Mouse (Mus musculus) myocyte (in vitro differentiated cells): ENCODE measurements at regions not wholly inside any gene's neighbourhood (a gene's known extent, or its start where the extent isn't known, plus 50 kb on each side); places are given as distances from the start of the nearest gene placed in this dataset.

Experiments
- H3K27me3 ChIP-seq: one replicate; pipeline ENCODE4 v1.6.1; 2011; ENCODE audit not compliant: control insufficient read depth, insufficient read depth, insufficient read length
- H3K36me3 ChIP-seq: one replicate; pipeline ENCODE4 v1.6.1; 2011; ENCODE audit not compliant: control insufficient read depth, insufficient read depth
- H3K4me2 ChIP-seq: one replicate; pipeline ENCODE4 v1.6.1; 2011; ENCODE audit warnings: low read depth, control low read depth
- H3K4me3 ChIP-seq: one replicate; pipeline ENCODE4 v1.5.1; 2011; ENCODE audit warnings: mild to moderate bottlenecking, control low read depth, moderate library complexity
- H3K79me2 ChIP-seq: one replicate; pipeline ENCODE4 v1.6.1; 2011; ENCODE audit not compliant: control insufficient read depth, insufficient read depth
- H3ac ChIP-seq: one replicate; pipeline ENCODE4 v1.6.1; 2011; ENCODE audit not compliant: control insufficient read depth, insufficient read length
- CEBPB ChIP-seq: IDR thresholded peaks from 2 replicates; pipeline ENCODE4 v1.6.1; 2011; ENCODE audit warnings: mild to moderate bottlenecking, moderate library complexity; ENCODE audit not compliant: poor library complexity, insufficient read depth, severe bottlenecking
- E2F4 ChIP-seq: IDR thresholded peaks from one replicate; pipeline ENCODE4 v1.6.1; 2011; ENCODE audit warnings: mild to moderate bottlenecking, control low read depth, moderate library complexity; ENCODE audit not compliant: insufficient read depth
- MAX ChIP-seq: IDR thresholded peaks from one replicate; pipeline ENCODE4 v1.6.1; 2011; ENCODE audit warnings: low read depth, mild to moderate bottlenecking, control low read depth
- MYOD1 ChIP-seq, 3 experiments: IDR thresholded peaks; one replicate each; pipeline ENCODE4 v1.6.1; 2011; ENCODE audit warnings: control low read depth in 2 of 3, low read depth in 2 of 3, mild to moderate bottlenecking in 2 of 3, moderate library complexity in 1 of 3; ENCODE audit not compliant: insufficient read length in 2 of 3, control insufficient read depth in 1 of 3
- MYOG ChIP-seq, 3 experiments: IDR thresholded peaks; one replicate each; pipeline ENCODE4 v1.6.1; 2011; ENCODE audit warnings: control low read depth in 2 of 3, low read depth in 2 of 3, mild to moderate bottlenecking in 2 of 3; ENCODE audit not compliant: insufficient read length in 2 of 3, control insufficient read depth in 1 of 3, insufficient read depth in 1 of 3
- POLR2A ChIP-seq: IDR thresholded peaks from one replicate; pipeline ENCODE4 v1.6.1; 2011; ENCODE audit warnings: low read depth, mild to moderate bottlenecking, control low read depth, moderate library complexity; ENCODE audit not compliant: insufficient read length
- POLR2AphosphoS2 ChIP-seq: IDR thresholded peaks from one replicate; pipeline ENCODE4 v1.6.1; 2011; ENCODE audit warnings: low read depth, control low read depth; ENCODE audit not compliant: insufficient read length
- REST ChIP-seq: IDR thresholded peaks from one replicate; pipeline ENCODE4 v1.6.1; 2011; ENCODE audit warnings: mild to moderate bottlenecking, control low read depth, moderate library complexity; ENCODE audit not compliant: insufficient read depth, insufficient read length
- SRF ChIP-seq: IDR thresholded peaks from one replicate; pipeline ENCODE4 v1.6.1; 2011; ENCODE audit warnings: low read depth; ENCODE audit not compliant: control insufficient read depth, insufficient read length
- TCF12 ChIP-seq: IDR thresholded peaks from one replicate; pipeline ENCODE4 v1.6.1; 2011; ENCODE audit warnings: mild to moderate bottlenecking, control low read depth; ENCODE audit not compliant: poor library complexity, insufficient read depth, severe bottlenecking
- TCF3 ChIP-seq: IDR thresholded peaks from one replicate; pipeline ENCODE4 v1.6.1; 2011; ENCODE audit warnings: low read depth, control low read depth; ENCODE audit not compliant: insufficient read length
- USF1 ChIP-seq: IDR thresholded peaks from one replicate; pipeline ENCODE4 v1.6.1; 2011; ENCODE audit warnings: low read depth, mild to moderate bottlenecking, control low read depth, moderate library complexity

DNA sequence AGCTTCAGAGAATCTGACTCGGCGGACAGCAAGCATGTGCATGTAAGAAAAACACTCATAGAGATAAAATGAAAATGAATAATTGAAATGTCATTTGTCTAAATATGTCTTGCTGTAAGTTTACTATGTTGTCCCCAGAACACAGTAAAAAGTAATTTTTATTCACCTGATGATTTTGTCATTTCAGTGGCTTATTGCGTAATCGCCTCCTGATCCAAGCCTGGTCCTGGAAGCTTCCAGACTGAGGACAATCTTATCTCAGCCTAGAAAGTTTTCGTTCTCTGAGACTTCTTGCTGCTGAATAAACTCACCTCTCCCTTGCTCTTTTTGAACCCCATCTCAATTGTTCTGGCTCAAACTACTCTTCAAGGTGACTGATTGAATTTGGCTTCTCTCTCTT, 1820.7 kb downstream of the Efna5 start:
- no peaks in the 10 kb centered on the region for H3K27me3 ChIP-seq
- no peaks in the 10 kb centered on the region for H3K79me2 ChIP-seq
- no peak overlapping the region for H3ac ChIP-seq
- no peaks in the 10 kb centered on the region for H3K36me3 ChIP-seq
- no peak overlapping the region for H3K4me3 ChIP-seq
- no peak for TF ChIP-seq MYOG (IDR thresholded peaks at IDR 0.05; ENCODE audit: control insufficient read depth in 1 of 3, insufficient read depth in 1 of 3, insufficient read length in 2 of 3, low read depth in 2 of 3)
- TF ChIP-seq USF1, result no peak
- no peak for TF ChIP-seq TCF3
- TF ChIP-seq POLR2A, result no peak
- no peak for TF ChIP-seq TCF12
- peak; percentile 66 for TF ChIP-seq CEBPB
- TF ChIP-seq POLR2AphosphoS2, result no peak
- no peak overlapping the region for H3K4me2 ChIP-seq

- no peaks in the 10 kb centered on the region for H3K36me3 ChIP-seq
- no peaks in the 10 kb centered on the region for H3K27me3 ChIP-seq
- H3K79me2 ChIP-seq, result no peaks in the 10 kb centered on the region
- H3K4me3 ChIP-seq, result no peak overlapping the region
- TF ChIP-seq TCF12 (no peak), MYOD1 (IDR thresholded peaks at IDR 0.05; ENCODE audit: control insufficient read depth in 1 of 3, insufficient read length in 2 of 3, low read depth in 2 of 3) (no peak), USF1 (no peak), MAX (no peak), E2F4 (no peak), POLR2AphosphoS2 (no peak), TCF3 (no peak), POLR2A (no peak), REST (no peak), SRF (no peak)
- H3K4me2 ChIP-seq, result no peak overlapping the region
- no peak overlapping the region for H3ac ChIP-seq
Observed at GRCm38 (mm10) chr17:61058471-61058870, 1822.6 kb downstream of the Efna5 start.

- Histone ChIP-seq H3K4me3 (no peak overlapping the region), H3K79me2 (no peaks in the 10 kb centered on the region), H3K27me3 (no peaks in the 10 kb centered on the region), H3ac (no peak overlapping the region), H3K36me3 (no peaks in the 10 kb centered on the region), H3K4me2 (no peak overlapping the region)
- TF ChIP-seq SRF (no peak), TCF3 (no peak), MAX (no peak), TCF12 (no peak), REST (no peak), POLR2A (no peak), E2F4 (no peak), CEBPB (no peak), MYOD1 (IDR thresholded peaks at IDR 0.05; ENCODE audit: control insufficient read depth in 1 of 3, insufficient read length in 2 of 3, low read depth in 2 of 3) (no peak), MYOG (IDR thresholded peaks at IDR 0.05; ENCODE audit: control insufficient read depth in 1 of 3, insufficient read depth in 1 of 3, insufficient read length in 2 of 3, low read depth in 2 of 3) (no peak), USF1 (no peak), POLR2AphosphoS2 (no peak)
Observed at GRCm38 (mm10) chr17:61033544-61034251, 1847.4 kb downstream of the Efna5 start.

GRCm38 (mm10) chr17:61018647-61019046, 1862.5 kb downstream of the Efna5 start:
- H3K4me2 ChIP-seq, result no peak overlapping the region
- TF ChIP-seq CEBPB (no peak), POLR2A (no peak), MAX (no peak), MYOD1 (IDR thresholded peaks at IDR 0.05; ENCODE audit: control insufficient read depth in 1 of 3, insufficient read length in 2 of 3, low read depth in 2 of 3) (no peak), POLR2AphosphoS2 (no peak), TCF12 (no peak), MYOG (IDR thresholded peaks at IDR 0.05; ENCODE audit: control insufficient read depth in 1 of 3, insufficient read depth in 1 of 3, insufficient read length in 2 of 3, low read depth in 2 of 3) (no peak), SRF (no peak), USF1 (no peak), E2F4 (no peak), REST (no peak), TCF3 (no peak)
- no peaks in the 10 kb centered on the region for H3K79me2 ChIP-seq
- no peak overlapping the region for H3ac ChIP-seq
- H3K36me3 ChIP-seq, result no peaks in the 10 kb centered on the region
- H3K27me3 ChIP-seq, result no peaks in the 10 kb centered on the region
- H3K4me3 ChIP-seq, result no peak overlapping the region
